Mouse (Mus musculus) adrenal gland, adult 8-10 months (tissue): ENCODE data around the gene Prdm5. TPM values are rescaled to one million over a fixed set of nuclear protein-coding genes. Genes with fewer than 3 reads are reported as not detected.

Experiments used
- DNase-seq: peaks from one replicate; pipeline ENCODE4 v3.0.0; 2022
- total RNA-seq, 4 experiments: library from RNA; stranded (reverse); gene quantifications; 2 replicates each; pipeline ENCODE4 v1.2.4; 2022

The Prdm5 gene
- total RNA-seq: 10 to 100 TPM; 17.9 to 28.5 (median 21.7) TPM

DNA sequence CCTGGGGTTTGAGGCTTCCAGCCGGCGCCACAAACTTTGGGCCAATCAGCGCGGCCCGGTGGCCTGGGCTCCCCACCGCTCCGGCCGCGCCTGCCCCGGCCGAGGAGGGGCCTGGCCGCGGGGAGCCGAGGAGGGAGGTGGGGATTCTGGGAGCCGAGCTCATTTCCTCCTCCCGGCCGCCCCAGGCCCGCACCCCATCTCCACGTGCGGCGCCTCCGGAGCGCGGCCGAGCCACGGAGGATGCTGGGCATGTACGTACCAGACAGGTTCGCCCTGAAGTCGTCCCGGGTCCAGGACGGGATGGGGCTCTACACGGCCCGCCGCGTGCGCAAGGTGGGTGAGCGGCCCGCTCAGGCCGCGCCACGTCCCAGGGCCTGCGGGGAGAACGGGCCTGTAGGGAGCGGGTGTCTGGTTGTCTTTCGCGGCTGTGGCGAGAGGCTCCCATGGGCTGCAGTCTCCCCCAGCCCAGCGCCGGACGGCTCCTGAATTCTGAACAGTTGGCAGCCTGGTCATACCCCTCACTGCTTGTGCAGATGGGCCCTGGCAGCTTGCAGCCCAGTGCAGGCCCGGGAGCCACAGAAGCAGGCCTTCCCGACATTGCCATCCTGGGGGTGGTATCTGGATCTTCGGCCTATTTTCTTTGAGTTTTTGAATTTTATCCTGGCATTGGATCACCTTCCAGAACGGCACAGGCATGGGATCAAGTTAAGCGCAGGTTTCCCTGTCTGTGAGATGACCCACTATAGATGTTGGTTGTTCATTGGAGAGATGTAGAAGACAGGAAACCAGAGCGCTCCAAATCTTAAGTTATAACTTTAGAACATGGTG is at the start of gene Prdm5:
Gene Prdm5 (plus strand): TSS at position 128 of the 828 bp plus-strand sequence.
- DNase-seq: peak; percentile 59

- peak; percentile 27 for DNase-seq
These were observed 39.3 kb upstream of the Prdm5 start for GRCm38 (mm10) chr6:65739442-65739841.

- no peak for DNase-seq
These were observed 35.5 kb upstream of the Prdm5 start for GRCm38 (mm10) chr6:65743144-65743870.

- DNase-seq: no peak
These were observed 35.0 kb upstream of the Prdm5 start for GRCm38 (mm10) chr6:65743871-65744202.

DNA sequence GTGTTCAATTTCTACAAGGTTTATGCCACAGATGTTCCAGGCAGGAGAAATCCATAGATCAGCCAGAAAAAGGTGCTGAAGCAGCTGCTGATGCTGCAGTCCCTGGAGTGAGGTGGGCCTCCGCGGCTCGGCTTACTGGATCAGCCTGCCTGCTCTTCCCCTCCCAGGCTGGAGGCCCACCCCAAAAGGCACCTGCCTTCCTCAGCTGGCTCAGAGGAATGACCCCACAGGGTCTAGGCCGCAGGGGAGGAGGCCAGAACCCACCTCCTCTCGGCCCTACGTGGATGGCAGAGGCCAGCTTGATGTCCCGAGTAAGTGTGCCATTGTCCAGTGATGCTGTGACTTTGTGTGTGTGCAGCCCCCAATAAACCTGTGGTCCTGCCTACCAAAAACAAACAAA is 20.6 kb upstream of the Prdm5 start:
- no peak for DNase-seq

DNA sequence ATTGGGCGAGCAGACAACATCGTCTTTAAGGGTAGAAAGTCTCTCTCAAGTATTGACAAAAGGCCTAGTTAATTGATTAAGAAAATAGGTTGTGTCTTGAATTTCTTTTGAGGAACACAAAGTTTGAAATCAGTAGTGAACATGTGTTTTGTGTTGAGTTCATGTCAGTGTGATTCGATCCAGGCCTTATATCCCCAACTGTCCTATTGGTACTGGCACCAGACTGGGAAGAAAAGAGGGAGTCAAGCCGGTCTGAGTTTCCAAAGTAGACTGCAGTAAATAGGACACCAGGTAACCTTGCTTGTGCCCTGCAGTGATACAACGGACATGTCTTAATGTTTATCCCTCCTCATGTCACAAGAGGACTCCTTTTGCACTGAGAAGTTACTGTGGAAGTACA is 19.6 kb upstream of the Prdm5 start:
- DNase-seq: no peak

DNA sequence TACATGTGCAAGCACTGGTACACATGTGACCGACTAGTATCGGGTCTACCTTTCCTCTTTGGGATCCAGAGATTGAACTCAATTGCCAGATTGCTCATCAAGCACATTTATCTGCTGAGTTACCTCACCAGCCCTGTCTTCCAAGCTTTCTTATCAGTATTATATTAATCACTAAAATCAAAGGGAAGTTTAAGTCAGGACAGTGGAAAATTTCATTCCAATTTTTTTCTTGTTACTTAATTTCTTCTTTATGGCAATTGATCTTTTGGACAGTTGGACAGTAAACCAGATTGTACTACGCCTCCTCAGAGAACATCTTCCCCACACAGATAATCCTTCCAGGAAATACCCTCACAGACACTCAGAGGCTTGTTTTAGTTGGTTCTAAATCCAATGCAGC is 18.7 kb upstream of the Prdm5 start:
- no peak for DNase-seq

DNA sequence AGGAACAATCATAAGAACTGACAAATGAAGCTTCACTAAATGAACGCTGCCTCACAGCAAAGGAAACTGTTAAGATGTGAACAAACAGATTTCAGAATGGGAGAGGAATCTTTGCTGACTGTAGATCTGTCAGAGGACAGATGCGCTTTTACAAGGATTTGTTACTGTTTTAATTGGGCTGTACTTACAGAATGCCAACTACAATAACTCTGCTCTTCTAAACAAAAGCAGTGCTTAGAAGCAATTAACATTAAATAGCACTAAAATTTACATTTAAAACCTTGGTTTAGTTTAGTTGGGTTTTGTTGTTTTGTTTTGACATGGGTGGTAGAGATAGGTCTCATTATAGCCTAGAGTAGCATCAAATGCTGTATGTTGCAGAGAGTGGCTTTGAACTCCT is 14.3 kb upstream of the Prdm5 start:
- no peak for DNase-seq

DNA sequence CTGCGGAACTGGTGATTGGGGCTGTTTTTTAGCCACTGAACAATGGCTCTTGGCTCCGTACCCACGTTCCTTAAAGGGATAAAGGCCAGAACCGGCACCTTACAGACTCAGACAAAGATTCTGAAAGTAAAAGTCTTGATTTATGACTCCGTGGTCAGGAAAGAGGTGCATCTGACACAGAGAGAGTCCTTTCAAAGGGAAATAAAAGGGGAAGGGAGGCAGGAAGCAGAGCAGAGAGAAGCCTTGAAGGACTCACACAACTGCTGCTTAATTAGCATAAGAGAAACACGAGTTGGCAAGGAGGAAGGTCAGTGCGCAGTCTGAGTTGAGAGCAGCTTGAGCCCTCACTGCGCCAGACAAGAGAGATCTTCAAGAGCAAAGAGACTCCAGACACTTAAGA is 13.7 kb upstream of the Prdm5 start:
- DNase-seq: peak; percentile 58

DNA sequence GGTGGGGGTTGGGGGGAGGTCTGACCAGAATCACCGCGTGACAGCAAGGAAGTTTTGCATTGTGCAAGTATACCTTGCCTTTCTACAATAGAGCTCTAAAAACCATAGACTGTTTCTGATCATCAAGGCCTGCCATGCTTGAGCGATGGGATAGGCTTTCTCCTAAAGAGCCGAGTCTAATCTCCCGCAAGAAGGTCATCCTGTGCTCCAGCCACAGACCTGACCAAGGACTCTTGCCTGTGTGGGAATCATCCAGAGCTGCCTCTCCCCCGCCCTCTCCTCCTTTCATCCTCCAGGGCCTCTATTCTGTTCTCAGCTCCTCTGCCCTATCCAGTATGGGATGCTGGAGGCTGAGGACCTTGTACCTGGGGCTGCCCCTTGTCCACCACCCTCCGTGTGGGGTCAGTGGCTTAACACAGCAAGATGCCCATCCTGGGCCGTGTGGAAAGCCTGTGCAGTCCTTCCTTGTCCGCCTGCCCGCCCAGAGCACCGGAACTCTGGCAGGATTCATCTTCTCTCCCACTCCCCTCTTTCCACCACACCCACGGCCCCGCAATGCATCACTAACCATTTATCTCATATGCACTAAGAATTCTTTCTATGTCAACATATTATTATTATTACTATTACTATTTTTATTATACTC is 12.9 kb upstream of the Prdm5 start:
- DNase-seq: peak; percentile 54

DNA sequence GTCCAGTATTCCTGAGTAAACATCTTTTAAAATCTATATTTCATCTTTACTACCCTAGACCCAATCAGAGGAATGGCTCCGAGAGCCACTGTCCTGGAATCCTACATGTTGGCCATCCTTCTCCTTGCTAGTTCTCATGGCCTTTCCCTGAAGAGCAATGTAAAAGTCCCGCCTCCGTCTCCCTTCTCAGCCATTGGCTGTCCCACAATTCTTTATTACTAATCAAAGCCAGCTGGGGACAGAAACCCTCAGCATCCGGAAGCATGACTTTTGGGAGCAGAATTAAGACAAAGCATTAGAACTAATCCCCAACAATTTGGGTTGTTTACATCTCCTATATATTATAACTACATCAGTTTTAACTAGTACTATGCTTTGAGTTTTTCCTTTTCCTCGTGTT is 10.9 kb upstream of the Prdm5 start:
- no peak for DNase-seq

GRCm38 (mm10) chr6:65773566-65773965 is 5.2 kb upstream of the Prdm5 start:
- no peak for DNase-seq

DNA sequence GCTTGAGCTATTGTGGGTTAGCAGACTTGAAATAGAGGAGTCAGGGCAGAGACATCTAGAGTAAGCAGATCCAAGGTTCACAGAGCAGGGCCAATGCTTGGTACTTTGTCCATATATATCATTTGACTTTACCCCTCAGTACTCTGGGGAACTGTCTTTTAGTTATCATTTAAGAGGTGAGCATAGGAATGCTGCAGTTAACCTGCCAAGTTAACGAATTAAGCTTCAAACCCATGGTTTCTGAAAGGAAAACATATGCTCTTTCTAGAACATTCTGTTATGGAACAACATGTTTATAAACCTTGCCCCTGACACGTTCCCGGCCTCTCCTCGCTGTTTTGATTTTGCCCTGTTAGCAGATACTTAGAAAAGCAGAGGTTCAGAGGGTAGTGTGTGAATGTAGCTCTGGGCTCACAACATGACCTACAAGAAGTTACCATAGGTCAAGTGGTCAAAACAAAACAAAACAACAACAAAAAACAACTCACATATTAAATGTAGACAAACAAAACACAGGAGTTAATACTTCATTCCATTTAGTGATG is 973 bp downstream of the Prdm5 start:
- DNase-seq: no peak

DNA sequence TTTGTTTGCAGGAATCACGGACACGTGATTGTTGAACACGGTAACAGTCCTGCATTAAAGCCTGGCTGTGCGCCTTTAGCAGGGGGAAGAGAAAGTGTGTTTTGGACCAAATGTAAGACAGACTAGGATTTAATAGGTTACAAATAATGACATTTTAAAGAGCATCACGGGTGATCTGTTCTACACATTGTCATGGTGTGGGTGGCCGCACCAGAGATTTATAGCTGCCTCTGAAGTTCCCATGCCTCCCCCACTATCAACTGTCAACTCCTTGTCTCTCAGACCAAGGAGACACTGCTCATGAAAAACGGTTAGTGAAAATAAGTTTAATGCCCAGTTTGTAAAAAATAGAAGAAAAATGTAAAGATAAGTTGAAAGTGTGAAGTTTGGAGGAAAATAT is 2.7 kb downstream of the Prdm5 start:
- no peak for DNase-seq

- no peak for DNase-seq
These were observed 4.9 kb downstream of the Prdm5 start for GRCm38 (mm10) chr6:65783670-65784069.

DNA sequence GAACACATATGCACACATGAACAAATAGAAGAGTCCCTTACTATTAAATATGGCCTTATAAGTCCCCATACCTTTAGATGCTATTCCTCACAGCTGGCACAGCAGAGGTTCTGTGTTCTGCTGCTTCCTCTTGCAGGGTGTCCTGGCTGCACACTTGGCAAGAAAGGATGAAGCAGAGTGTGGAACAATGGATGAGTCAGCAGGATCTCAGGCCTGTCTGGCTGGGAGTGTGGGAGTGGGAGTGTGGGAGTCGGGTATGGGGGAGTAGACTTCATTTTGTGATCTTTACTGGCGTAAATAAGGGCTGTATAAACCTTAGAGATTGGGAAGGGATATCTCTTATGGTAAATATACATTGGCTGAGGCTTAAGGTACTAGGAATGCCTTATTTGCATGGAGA is 14.1 kb downstream of the Prdm5 start:
- DNase-seq: no peak

- DNase-seq: no peak
These were observed 17.8 kb downstream of the Prdm5 start for GRCm38 (mm10) chr6:65796552-65796951.

- no peak for DNase-seq
These were observed 18.5 kb downstream of the Prdm5 start for GRCm38 (mm10) chr6:65797276-65797675.

DNA sequence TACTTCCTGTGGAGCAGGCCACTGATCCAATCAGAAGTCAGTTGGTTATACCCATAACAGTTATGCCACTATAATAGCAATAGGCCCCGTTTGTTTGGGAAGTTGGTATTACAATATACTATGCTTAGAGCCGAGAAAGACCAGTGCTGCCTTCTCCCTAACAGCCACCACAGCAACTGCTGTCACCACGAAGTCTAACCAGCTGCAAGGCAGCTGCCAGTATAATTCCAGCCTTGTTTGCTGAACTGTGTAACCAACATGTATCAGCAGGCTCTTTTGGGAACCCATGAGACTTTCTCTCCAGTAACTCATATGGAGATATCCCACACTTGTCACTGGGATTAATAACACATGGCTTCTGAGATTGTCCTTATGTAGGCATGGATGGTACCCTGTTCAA is 19.6 kb downstream of the Prdm5 start:
- no peak for DNase-seq

GRCm38 (mm10) chr6:65811685-65812084 is 32.9 kb downstream of the Prdm5 start:
- DNase-seq: no peak

GRCm38 (mm10) chr6:65818039-65818747 is 39.4 kb downstream of the Prdm5 start:
- no peak for DNase-seq

DNA sequence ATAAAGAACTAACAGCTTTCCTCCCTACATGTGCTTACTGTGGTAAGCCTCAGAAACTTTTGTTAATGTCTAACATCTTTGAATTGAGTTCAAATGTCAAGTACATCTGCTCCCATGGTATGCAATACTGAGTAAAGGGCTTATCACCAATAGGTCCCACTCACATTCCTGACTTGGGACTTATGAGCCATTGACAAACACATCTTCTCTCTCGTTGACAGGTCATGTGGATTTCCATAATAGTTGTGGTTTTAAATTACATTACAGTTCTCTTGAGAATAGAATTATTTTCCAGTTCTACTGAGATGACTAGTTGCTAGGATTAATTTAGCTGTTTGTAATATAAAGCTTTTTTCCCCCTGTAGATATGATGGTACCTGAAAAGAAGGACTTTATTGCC is 49.9 kb downstream of the Prdm5 start:
- DNase-seq: no peak

DNA sequence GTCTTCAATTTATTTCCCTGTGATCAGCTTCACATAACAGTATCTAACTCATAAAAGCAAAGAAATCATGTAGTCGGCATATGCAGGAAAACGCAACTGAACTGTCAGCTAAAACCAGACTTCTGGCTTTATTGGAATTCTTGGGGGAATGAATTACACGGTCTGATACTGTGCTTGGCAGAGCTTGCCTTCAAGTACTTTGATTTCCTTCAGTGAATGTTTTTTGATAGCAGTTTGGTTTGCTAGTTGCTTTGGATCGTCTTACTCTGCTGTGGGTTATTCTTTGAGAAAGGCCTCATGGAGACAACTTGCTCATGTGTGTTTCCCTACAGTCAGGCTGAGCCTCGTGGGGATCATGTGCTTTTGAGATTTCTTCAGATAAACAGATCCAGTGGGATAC is 52.7 kb downstream of the Prdm5 start:
- no peak for DNase-seq
